Mouse (Mus musculus) forebrain, postnatal 0 days (tissue): Measurements from ENCODE around the gene Mdga1. TPM values are rescaled to one million over a fixed set of nuclear protein-coding genes. Genes with fewer than 3 reads are reported as not detected.
"Not testable (repeated sequence)": the region's sequence is repeated elsewhere in the genome, so short reads cannot be mapped to it uniquely, and the experiment has no call there.

Source experiments
- ATAC-seq: fragments of 200-750 bp; cut with Nextera tagmentation; 2 replicates; pipeline ENCODE4 v1.8.0; 2017; ENCODE audit warnings: mild to moderate bottlenecking, moderate library complexity
- DNase-seq: peaks from one replicate; pipeline ENCODE4 v3.0.0-alpha.2; 2015
- H3K27ac ChIP-seq: fragments of 300-500 bp; sonication (generic); 2 replicates; pipeline ENCODE4 v1.5.1; 2014; ENCODE audit warnings: low read depth, mild to moderate bottlenecking, antibody characterized with exemption, low read length, moderate library complexity, mixed read lengths
- H3K27me3 ChIP-seq: fragments of 300-500 bp; sonication (generic); 2 replicates; pipeline ENCODE4 v1.6.1; 2014; ENCODE audit warnings: mild to moderate bottlenecking, low read length, mixed read lengths; ENCODE audit not compliant: insufficient read depth
- H3K36me3 ChIP-seq: fragments of 300-500 bp; sonication (generic); 2 replicates; pipeline ENCODE4 v1.6.1; 2014; ENCODE audit warnings: mild to moderate bottlenecking, moderate library complexity; ENCODE audit not compliant: insufficient read depth
- H3K4me1 ChIP-seq: fragments of 300-500 bp; sonication (generic); 2 replicates; pipeline ENCODE4 v1.6.1; 2014; ENCODE audit warnings: antibody characterized with exemption; ENCODE audit not compliant: insufficient read depth
- H3K4me2 ChIP-seq: fragments of 300-500 bp; sonication (generic); 2 replicates; pipeline ENCODE4 v1.6.1; 2014; ENCODE audit warnings: low read depth, mild to moderate bottlenecking, moderate library complexity
- H3K4me3 ChIP-seq: fragments of 300-500 bp; sonication (generic); 2 replicates; pipeline ENCODE4 v1.5.1; 2014; ENCODE audit warnings: low read depth, low read length, mixed read lengths
- H3K9ac ChIP-seq: fragments of 300-500 bp; sonication (generic); 2 replicates; pipeline ENCODE4 v1.6.1; 2014; ENCODE audit warnings: mild to moderate bottlenecking
- H3K9me3 ChIP-seq: fragments of 300-500 bp; sonication (generic); 2 replicates; pipeline ENCODE4 v1.6.1; 2016; ENCODE audit warnings: low read length
- CTCF ChIP-seq: sonication (generic); IDR thresholded peaks from 2 replicates; pipeline ENCODE4 v1.5.1; 2016; ENCODE audit warnings: antibody characterized with exemption, control low read depth, low read depth
- WGBS: fragments of 180-500 bp; shearing (Covaris S2); extraction: QIAGEN DNeasy Blood & Tissue Kit; methylation state at CpG from one replicate; pipeline ENCODE4 v1.1.7; 2014; 5-methylcytosine and 5-hydroxymethylcytosine counted together
- polyA plus RNA-seq: library from polyadenylated mRNA; unstranded; fragments of >200 nt; fragmentation: Nextera tagmentation; extraction: Ambion mirVana; gene quantifications from 2 replicates; pipeline ENCODE4 v1.2.1, GENCODE M21; 2015
- total RNA-seq: library from RNA; depleted of rRNA; stranded (reverse); fragments of >200 nt; gene quantifications from 2 replicates; pipeline ENCODE4 v1.2.3, GENCODE M21; 2014; rRNA removed

Gene Mdga1
- total and polyA plus RNA-seq, 2 experiments from 2014 or later: 10.9 to 45.7 TPM

- no peak overlapping the region for H3K4me3 ChIP-seq
- peak; percentile 47 for ATAC-seq
- peak; percentile 71 for DNase-seq
- H3K4me1 ChIP-seq: peaks cover 9% of the 10 kb centered on the region
- 56% methylated on average over 12 of the region's 12 CpGs for WGBS
- 0 out of 2 replicates have a peak overlapping the region, but pooled peaks have one; percentile 5 for H3K4me2 ChIP-seq
- H3K9me3 ChIP-seq: no peaks in the 10 kb centered on the region
- no peaks in the 10 kb centered on the region for H3K36me3 ChIP-seq
- H3K27me3 ChIP-seq: no peaks in the 10 kb centered on the region
- peak overlapping the region; percentile 45; the same call in 1 of the 2 replicates for H3K27ac ChIP-seq
- H3K9ac ChIP-seq: no peak overlapping the region
- TF ChIP-seq CTCF: no peak
These were observed 179.6 kb downstream of the Mdga1 start for GRCm38 (mm10) chr17:29790231-29790740.

- no peaks in the 10 kb centered on the region for H3K36me3 ChIP-seq
- 0 out of 2 replicates have a peak overlapping the region, but pooled peaks have one; percentile 5 for H3K4me2 ChIP-seq
- no peak overlapping the region for H3K9ac ChIP-seq
- peak overlapping the region; percentile 45; the same call in 1 of the 2 replicates for H3K27ac ChIP-seq
- peaks cover 4% of the 10 kb centered on the region; the same call in 1 of the 2 replicates for H3K4me1 ChIP-seq
- no peaks in the 10 kb centered on the region for H3K27me3 ChIP-seq
- H3K9me3 ChIP-seq: no peaks in the 10 kb centered on the region
- WGBS: 70% methylated on average over 9 of the region's 9 CpGs
- peak; percentile 63 for TF ChIP-seq CTCF
- DNase-seq (no peak), ATAC-seq (no peak)
- no peak overlapping the region for H3K4me3 ChIP-seq
These were observed 180.2 kb downstream of the Mdga1 start for GRCm38 (mm10) chr17:29789715-29790114.

DNA sequence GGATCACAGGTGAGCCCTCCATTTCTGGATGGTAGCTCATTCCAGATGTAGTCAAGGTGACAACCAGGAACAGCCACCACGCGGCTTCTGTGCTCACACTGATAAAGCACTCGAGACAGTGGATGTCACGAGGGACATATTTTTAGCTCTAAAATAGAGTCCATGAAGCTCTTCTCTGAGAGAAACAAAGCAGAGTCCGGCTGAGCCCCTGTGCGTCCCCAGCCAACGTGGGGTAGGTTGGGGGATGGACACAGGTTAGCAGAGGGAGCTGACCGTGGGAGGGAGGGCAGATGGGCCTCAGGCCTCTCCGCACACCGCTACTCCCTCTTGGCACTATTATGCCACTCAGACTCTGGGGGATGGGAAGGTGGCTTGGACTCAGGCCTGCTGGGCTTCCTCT lies 181.3 kb downstream of the Mdga1 start:
- ATAC-seq (no peak), DNase-seq (no peak)

GRCm38 (mm10) chr17:29784820-29785219 lies 185.1 kb downstream of the Mdga1 start:
- ATAC-seq: no peak
- Histone ChIP-seq H3K9ac (no peak overlapping the region), H3K4me2 (no peak overlapping the region), H3K27ac (no peak overlapping the region), H3K36me3 (no peaks in the 10 kb centered on the region), H3K9me3 (no peaks in the 10 kb centered on the region), H3K4me3 (no peak overlapping the region), H3K4me1 (no peaks in the 10 kb centered on the region), H3K27me3 (no peaks in the 10 kb centered on the region)
- no peak for DNase-seq
- peak; percentile 23 for TF ChIP-seq CTCF
- 80% methylated on average over 9 of the region's 9 CpGs for WGBS

More for the DNA sequence above, 181.3 kb downstream of the Mdga1 start:
- Histone ChIP-seq H3K27ac (no peak overlapping the region), H3K9ac (no peak overlapping the region), H3K4me3 (no peak overlapping the region), H3K4me1 (0 out of 2 replicates have a peak, but pooled peaks cover 2% of the 10 kb centered on the region), H3K27me3 (no peaks in the 10 kb centered on the region), H3K4me2 (no peak overlapping the region), H3K9me3 (no peaks in the 10 kb centered on the region), H3K36me3 (no peaks in the 10 kb centered on the region)
- WGBS: 89% methylated on average over 10 of the region's 10 CpGs
- no peak for TF ChIP-seq CTCF

DNA sequence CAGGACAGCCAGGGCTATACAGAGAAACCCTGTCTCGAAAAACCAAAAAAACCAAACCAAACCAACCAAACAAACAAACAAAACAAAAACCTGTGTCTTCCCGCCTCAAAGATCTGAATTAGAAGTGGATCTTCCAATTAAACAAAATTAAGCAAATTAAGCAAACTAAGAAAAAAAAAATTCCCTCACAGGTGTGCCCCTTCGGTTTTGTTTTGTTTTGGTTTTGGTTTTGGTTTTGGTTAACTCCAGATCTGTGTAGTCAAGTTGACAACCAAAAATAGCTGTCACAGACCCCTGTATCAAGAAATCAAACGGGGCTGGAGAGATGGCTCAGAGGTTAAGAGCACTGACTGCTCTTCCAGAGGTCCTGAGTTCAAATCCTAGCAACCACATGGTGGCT lies 188.4 kb downstream of the Mdga1 start:
- WGBS: 89% methylated on average over 4 of the region's 4 CpGs
- H3K9ac ChIP-seq, H3K36me3 ChIP-seq, H3K4me1 ChIP-seq, DNase-seq, H3K9me3 ChIP-seq, H3K27ac ChIP-seq, H3K27me3 ChIP-seq, ATAC-seq, H3K4me3 ChIP-seq, H3K4me2 ChIP-seq: not testable (repeated sequence)

DNA sequence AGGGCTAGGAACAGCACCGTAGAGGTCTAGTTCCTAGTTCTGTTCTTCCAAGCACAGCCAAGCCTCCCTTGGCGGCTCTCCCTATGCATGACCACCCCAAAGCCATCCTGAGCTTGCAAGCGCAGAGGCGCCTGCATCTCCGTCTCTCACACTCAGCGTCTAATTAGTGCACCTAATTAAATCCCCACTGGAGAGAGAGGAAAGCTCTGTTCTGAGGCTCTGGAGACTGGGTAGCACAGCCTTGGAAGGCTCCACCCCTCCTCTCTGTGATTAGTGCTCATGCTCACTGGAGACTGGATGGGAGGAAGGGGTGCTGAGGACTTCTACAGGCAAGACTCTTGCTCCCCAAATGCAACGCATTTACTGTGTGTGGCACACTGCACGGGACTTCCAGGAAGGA lies 191.9 kb downstream of the Mdga1 start:
- Histone ChIP-seq H3K27me3 (no peaks in the 10 kb centered on the region), H3K36me3 (no peaks in the 10 kb centered on the region), H3K9ac (no peak overlapping the region), H3K4me1 (no peaks in the 10 kb centered on the region), H3K4me3 (no peak overlapping the region), H3K9me3 (no peaks in the 10 kb centered on the region), H3K27ac (no peak overlapping the region), H3K4me2 (no peak overlapping the region)
- ATAC-seq (peak; percentile 60), DNase-seq (peak; percentile 30)
- 32% methylated on average over 8 of the region's 8 CpGs for WGBS
- TF ChIP-seq CTCF: no peak

Other genes with a start within 250 kb of the Mdga1 start
- gene Zfand3, start 34.6 kb upstream of the Mdga1 start, total RNA-seq: 77.0 and 91.5 TPM in 2 replicates
- gene Zfand3, start 34.6 kb upstream of the Mdga1 start, polyA plus RNA-seq: 48.5 and 48.7 TPM in 2 replicates